Mouse (Mus musculus) thymus, adult 18-20 months (tissue): ENCODE results near the gene Fgfr2.

Experiments used
- DNase-seq, 2 experiments: peaks; one replicate each; pipeline ENCODE4 v3.0.0; 2022; ENCODE audit warnings: mixed read lengths in 2 of 2

The Fgfr2 gene

DNA sequence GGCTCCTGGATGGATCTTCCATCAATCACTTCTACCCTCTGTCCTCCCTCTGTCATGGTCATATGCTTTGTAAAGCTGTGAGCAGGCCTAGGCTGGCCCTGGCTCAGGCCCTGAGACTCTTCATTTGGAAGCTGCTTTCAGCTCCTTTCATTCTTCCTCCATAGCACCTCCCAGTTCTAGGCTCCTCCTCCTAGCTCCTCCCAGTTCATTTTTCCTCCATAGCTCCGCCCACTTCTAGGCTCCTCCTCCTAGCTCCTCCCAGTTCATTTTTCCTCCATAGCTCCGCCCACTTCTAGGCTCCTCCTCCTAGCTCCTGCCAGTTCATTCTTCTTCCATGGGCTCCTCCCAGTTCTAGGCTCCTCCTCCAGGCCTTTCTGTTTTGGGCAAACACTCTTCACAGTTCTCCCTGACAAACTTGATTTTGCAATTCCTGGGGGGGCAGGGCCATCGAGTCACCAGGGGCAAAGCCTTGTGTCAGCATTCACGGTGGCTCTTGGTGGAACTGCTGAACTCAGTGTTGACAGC lies 880.5 kb downstream of the Fgfr2 start:
- no peak for DNase-seq

DNA sequence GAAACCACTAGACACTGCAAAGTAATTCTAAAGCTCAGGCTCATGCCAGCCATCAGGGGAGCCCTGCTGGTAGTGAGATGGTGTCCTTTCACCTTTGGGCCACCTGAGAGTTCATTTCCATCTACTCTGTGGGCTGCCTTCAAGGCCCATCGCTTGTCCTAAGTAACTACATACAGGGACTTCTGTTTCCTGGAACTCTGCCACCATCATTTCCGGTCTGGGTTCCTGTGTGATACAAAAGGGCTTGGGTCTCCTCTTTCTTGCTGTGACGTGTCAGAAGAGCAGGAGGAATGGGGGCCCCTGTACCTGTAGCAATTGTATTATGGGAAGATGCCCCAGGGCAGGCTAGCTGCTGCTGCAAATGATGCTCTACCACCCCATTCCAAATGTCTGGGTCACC lies 884.2 kb downstream of the Fgfr2 start:
- DNase-seq = no peak

DNA sequence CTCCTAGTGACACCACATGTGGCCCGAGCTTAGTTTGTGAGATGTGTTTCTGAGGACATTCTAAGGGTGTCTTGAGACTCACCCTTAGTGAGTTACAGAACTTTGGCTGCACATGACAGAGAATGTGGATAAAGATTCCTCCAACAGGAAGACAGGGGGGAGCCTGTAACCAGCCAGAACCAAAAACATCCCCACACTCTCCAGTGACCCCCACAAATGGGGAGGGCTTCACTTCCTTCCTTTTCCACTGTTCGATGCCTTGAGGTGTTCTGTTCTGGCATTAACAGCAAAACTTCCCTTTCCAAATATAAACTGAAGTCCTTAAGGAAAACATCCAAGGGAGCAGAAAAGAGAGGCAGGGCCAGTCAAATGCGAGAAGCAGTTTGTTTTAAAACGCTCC lies 886.0 kb downstream of the Fgfr2 start:
- no peak for DNase-seq

DNA sequence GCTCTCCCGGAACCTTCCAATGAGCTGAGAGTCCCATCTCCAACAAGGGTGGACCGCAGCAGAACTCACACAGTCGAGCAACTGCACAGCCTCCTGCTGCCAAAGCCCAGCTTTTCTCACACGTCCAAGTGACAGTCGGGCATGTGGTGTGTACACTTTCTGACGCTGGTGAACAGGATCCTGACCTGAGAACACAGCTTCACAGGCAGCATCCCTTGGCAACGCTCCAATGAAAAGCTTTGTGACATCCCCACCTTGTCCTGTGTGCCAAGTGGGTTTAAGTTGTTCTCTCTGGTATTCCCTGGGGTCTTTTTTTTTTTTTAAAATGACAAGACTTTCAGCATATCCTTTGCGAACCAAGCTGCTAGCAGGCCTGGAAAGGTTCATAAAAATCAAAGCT lies 886.4 kb downstream of the Fgfr2 start:
- DNase-seq = no peak

DNA sequence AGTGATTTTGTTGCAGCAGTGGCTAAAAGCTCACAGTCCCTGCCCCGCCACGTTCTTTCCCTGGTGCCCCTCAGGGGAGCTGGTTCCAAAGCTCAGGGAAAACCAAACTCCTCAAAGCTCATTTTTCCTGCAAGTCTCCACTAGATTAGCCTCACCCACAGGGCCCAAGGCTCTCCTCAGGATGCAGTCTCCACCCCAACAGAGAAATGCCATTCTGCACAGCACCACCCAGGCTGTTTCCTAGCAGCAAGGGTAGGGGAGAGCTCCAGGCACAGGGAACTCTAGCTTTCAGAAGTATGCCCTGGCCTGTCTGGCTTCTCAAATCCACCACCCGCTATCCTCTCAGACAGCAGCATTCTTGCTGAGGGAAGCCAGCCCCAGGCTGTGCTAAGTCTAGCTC lies 888.9 kb downstream of the Fgfr2 start:
- no peak for DNase-seq

DNA sequence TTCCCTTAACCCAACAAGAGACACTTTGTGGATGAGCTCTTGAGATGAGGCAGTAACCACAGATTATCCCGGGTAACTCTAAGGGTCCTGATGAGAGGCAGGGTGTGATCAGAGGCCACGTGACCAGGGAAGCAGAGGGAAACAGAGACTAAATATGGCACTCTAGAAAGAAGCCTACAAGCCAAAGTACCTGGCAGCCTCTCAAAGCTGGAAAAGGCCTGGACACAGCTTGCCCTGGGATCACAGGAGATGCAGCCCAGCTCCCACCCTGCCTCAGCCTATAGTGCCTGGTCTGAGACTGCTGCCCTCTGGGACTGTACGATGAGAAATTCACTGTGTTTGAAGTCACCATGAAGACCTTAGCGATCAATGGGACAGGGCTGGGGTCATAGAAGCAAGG lies 889.4 kb downstream of the Fgfr2 start:
- no peak for DNase-seq

DNA sequence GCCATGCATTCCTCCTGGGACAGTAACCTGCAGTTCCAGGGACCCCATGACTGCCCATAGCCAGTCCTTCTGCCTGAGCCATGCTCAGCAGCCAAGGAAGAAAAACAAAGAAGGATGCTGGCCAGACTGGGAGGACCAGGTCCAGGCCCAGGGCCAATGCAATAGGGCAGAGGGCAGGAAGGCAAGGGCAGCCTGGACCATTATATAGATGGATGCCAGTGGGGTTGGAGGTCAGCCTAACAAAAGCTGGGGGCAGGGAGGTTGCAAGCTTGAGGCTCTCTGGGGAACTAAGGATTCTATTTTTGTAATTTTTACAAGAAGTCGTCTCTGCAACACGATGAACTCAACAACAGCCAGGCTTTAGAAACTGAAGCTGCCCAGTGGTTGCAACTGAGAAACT lies 890.2 kb downstream of the Fgfr2 start:
- no peak for DNase-seq

DNA sequence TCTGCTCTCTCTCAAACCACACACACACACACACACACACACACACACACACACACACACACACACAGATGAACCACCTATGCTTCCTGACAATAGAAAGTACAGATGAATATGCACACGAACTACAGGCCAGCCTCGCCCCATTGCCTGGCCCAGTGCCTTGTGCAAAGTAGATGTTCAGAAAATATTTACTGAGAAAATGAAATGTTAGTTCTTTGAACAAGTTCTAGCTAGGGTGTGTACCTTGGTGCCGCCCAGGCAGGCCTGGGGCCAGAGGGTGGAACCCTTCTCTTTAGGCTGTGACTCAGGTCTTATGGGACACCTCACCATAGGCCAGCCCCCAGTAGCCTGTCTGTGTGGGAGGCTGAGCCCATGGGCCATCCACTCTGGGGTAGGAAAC lies 891.7 kb downstream of the Fgfr2 start:
- no peak for DNase-seq

DNA sequence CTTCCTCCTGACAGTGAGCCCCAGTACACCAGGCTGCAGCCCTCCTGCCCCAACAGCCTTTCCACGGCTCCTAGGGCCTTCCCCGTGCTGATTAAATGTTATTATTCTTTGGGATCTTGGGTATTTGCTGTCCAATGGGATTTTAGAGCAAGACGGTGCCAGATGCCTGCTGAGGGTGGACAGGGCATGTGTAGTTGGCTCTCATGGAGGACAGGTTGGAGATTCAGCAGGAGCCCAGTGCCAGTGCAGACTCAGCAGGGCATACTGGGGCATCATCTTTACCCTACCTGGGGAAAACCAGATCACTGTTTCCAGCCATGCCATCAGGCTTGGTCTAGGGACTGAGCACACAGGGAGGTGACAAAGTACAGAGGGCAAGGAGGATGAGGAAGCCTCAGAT lies 892.2 kb downstream of the Fgfr2 start:
- DNase-seq = no peak

DNA sequence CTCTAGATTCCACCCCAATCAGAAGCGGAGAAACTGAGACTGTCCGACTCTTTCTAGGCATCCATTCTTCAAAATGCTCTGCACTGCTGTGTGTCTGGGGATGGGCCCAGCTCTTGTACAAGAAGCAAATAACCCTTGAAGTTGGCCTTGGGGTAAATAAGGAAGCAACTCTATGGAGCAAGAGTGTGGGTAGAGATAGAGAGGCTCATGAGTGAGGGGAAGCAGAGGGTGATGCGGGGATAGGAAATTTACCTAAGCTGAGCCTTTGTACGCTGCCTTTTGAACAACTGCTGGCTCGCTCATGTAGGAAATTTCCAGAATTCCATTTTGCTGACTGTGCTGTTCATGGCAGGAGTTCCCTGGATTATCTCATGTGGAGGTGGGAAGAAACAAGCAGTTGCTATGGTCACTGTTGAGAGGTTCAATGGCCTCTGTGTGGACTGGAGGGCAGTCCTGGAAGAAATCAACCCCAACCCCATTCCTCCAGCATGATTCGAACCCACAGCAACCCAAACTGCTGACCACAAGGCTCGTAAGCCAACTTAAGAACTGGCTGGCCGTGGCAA lies 896.0 kb downstream of the Fgfr2 start:
- no peak for DNase-seq

DNA sequence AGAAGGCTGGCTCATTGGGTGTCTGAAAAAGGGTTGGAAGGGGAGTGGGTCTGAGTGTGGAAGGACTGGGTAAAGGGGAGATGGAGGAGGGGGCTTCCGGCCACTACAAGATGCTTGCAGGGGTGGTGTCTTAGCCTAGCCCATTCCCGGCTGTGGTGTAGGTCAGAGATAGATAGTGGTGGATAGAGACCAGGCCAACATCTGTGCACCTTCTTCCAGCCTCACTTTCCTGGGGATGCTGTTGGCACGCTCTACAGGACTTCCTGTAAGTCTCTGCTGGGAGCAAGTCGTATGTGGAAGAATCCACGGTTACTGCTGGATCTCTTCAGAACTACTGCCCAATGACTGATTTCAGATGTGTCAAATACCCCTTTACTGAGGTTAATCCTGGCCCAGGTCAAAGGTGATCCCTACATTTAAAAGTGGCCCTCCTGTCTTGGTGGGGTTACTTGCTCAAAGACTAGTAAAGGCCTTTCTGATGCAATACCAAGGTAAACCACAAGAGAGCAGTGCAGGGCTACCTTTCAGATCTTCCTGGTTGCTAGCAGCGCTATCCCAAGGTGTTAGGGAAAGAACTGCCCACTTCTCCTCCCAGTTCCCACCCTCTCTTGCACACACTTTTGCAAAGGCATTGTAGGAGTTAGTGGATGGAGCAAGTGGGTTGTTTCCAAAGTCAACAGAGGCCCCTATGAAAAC lies 896.6 kb downstream of the Fgfr2 start:
- peak; percentile 24 to 48 for DNase-seq

DNA sequence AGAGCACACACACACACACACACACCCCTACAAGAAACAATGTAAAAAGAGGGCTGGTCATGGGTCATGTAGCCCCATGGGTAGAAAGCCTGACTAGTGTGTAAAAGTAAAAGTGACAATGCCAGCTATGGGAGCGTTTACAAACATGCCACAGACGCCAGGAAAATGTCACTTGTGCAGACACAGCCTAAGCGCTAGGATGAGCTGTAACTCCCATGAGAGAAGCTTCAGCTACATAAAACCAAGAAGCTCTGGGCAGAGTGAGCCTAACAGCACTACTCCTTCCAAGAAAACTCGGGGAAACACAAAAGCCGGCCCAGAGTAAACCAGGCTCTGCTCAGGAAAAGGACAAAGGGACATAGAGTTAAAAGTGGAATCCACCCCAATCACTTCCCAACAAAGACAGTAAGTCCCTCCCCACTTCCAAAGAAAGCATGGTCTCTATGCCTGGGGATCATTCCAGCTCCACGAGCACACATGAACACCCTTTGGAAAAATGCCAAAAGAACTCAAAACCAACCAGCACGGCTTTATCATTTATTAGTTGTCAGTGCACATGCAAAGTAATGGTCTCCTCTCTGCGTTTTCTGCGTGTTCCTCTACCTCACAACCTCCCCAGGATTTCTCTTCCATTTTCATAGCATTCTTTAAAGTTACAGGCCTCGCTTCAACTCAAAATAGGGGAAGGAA lies 899.6 kb downstream of the Fgfr2 start:
- no peak for DNase-seq

DNA sequence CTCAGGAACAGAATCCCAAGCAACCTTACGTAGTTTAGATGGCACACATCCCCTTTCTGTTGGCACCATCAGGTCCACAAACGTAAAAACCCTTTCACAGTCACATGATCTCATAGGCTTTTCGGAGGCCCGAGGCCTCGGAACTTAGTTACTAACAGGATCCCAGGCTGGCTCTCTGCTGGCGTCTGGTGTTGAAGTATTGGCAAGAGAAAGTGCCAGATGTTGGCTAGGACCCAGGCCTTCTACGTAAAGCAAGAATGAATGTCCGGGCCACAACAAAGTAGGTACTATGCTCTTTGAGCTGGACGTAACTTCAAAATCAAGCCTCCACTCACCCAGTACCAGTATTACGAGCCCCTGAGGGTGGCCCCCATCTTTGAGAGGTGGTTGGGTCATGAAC lies 909.1 kb downstream of the Fgfr2 start:
- DNase-seq = no peak

DNA sequence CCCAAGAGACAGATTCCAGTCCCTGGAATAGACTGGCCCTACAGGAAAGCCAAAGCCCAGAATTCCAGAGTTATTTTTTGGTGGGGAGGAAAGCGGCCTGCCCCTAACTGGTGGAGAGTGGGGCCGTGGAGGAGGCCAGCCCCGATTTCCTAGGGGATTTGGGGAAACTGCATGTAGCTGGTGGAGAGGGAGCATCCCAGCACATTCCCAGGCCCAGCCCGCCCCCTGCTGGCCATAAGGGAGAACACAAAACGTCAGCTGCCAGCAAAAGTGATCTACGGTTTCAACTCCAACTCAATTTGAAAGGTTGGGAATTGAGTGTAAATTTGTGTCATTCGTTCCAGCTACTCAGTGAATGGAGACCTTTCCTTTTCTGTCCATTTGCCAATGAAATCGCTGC lies 909.7 kb downstream of the Fgfr2 start:
- DNase-seq = no peak

DNA sequence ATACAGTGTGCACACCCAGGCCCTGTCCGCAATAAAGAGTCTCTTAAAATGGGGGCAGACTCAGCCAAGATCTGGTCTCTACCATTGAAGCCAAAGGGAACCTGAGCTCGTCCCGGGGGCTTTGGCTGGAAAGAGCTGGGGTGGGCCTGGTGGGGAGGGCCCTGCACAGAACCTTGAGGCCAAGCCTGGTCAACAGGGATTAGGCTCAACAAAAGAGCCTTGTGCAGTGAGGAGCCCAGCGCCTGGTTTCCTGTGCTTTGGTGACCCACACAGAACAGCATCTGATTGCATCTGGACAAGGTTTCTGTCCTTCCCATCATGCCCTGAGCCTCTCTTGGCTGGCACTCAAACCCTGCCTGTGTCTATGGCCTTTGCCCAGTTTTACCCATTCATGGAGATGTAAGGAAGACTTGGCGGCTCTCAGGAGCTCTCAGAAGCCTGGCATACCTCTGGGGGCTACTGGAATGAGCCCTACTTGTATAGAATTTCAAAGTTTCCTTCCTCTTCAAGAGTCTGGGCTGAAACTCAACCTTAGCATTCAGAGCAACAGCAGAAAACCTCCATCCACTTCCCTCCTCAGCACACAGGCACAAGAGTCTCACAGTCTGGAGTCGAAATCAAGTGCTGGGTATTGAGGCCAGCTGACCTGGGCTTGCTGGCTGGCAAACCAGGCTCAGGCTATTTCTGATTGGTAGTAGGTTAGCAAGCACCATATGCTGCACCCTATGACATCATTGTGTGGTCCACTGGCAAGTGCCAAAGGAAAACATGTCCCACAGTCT lies 911.0 kb downstream of the Fgfr2 start:
- DNase-seq = no peak

DNA sequence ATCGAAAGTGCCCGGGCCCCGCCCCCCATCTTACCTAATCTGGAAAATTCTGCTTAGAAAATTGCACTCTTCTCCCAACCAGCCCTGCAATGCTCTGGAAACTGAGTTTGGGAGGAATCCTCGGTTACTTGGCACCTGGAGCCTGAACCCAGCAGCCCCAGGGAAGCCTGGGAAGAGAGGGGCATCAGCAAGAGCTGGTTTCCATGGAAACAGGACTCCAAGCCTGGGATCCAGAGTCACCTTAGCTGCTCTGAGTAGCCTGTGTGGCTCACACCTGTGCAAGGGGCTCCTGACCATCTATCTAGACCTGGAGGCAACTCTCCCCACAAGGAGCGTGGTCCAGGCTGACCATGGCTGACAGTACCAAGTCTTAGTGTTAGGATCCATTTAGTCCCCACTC lies 912.5 kb downstream of the Fgfr2 start:
- no peak for DNase-seq

DNA sequence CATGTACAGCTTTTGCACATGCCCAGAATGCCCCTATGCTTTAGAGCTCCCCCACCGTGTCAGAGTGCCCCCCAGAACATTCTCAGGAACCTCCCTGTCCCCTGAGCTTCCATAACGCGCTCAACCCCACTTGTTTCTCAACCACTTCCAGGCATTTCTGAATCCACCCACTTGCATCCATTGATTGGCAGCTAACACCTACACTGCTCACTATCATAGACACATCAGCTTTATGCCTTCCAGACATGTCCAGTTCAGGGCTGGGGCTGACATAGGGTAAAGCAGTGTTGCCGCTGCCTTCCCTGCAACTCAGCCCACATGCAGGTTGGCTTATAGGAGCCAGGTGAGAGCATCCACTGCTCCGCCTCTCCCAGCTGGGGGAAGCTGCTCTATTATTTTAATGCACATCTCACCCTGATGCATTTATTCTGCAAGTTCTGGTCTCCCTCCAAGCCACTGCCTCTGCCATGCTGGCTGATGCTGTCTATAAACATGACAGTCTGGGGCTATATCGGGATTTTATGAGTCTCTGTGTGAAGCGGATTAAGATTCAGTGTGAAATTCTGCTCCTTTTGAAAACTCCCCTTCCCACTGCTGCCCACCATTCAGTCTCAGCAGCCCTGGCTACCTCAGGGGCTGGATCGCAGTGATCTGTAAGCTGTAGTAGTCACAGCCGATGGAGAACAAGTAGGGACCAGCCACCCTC lies 914.1 kb downstream of the Fgfr2 start:
- DNase-seq = no peak

DNA sequence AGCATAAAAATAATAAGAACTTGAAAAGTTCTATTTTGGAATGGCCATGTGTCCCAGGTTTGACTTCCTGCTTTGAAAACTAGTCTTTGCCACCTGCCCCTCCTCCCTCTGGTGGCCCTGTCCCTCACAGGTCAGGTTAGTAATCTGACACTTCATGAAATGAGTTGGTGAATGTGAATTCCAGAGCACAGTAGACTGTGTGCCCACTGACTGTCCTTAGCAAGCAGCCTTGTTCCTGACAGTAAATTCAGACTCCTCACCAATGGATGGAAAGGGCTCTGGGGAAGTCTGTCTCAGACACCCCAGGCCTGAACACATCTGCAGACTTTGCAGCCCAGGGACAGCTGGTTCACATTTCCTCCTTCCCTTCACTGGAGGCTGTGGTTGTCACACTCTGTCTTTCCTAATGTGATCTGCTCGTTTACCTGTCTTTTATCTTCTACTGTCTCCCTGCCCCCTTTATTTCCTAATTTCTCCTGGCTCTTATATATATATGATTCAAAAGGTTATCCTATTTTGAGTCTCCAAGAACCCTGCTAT lies 919.0 kb downstream of the Fgfr2 start:
- DNase-seq = no peak

DNA sequence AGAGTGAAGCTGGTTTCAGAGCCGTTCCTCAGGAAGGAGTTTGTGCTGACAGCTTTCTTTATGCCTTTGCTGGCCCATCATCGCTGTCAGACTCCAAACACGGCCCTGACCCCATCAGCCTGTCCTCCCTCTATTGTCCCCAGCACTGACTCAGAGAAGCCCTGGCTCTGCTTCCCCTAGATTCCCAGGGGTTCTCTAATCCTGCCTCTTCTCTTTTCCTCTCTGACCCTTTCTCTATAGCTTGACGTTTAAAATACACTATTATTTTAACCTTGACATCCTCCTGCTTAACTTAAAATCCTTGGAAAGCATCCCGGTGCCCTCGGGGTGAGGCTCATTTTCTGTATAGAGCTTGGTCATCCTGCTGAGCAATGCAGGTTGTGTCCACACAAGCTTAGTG lies 923.5 kb downstream of the Fgfr2 start:
- DNase-seq = no peak

DNA sequence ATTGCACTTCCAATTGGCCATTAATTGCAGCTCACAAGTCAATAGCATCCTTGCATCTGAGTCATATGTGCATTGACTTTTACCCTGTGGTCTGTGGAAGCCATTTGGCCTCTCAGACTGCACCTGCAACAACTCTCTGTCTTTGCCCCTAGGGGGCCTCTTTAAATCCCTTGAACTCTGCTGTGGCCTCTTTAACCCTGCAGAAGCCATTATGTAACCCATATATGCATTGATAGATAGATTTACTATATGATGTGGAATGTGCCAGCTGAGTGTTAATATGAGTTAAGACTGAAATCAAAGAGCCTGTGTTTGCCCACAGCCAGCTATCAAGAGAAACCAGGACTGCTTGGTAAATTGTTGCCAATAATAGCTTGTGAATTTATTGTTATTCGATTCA lies 924.3 kb downstream of the Fgfr2 start:
- DNase-seq = no peak

DNA sequence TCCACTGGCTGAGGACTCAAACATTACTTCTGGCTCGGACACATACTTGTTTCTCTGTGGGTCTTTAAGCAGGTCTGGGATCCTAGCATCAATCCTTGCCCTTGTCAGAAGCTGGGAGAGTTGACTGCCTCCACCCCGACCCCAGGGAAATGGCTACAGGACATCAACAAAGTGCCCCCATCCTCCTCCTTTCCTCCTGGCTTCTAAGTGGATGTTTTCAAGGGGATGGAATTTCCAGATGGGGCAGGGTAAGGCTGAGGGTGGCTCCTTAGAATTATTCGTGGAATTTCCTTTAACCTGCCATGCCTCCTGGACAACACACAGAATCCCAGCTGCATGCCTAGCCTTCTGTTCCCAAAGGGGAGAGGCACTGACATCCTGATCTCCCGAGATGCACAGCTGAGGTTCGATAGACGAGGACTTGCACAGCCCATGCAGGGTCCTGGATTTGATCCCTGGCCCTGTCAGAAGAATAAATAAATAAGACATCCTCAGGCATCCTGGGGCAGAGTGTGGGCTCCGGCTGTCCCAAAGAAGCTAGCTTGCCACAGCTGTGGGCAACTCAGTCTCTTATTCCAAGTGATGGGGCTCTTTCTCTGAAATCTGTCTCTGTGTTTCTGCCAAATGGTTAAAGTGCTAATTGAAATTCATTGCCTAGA lies 925.2 kb downstream of the Fgfr2 start:
- DNase-seq = no peak

DNA sequence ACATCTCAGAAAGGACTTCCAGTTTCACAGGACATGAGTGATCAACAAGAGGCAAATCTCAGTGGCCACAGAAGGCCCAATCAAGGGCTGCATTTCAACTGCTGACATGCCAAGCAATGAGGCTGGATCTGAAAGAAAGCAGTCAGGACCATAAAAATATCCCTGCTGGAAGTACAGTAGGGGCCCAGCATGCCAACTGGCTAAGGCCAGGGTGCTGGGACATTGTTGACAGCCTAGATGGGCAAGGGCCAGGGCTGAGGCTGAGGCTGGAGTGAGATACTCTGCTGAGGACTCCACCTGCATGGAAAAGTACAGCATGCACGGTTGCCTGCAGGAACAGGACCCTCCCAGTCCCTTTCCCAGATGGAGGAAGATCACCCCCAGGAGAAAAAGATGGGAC lies 926.6 kb downstream of the Fgfr2 start:
- no peak for DNase-seq
